ENCODE assay signal across 28 mouse cellular contexts in genomic region chr4:82390545-82390944, GRCm38 (mm10).
DNase-seq lines count a peak whose midpoint lies in the region; ATAC-seq and TF ChIP-seq lines count a peak whose summit lies in the region.
"Had no signal": no experiment of that assay in that cellular context is flagged by ENCODE, and none has a peak within 500 bp of the region (broad histone marks: within the 10 kb centered on the region; RNA-seq: fewer than 3 reads in every experiment).

No protein-coding gene starts in this region.

- 51% methylated on average over 2 of the region's 2 CpGs for WGBS in heart, adult 2 months
- 50% methylated on average over 2 of the region's 2 CpGs for WGBS in heart, embryonic 11.5 days (ENCODE audit: insufficient replicate concordance)
- WGBS in hindbrain, embryonic 15.5 days, result 59% methylated on average over 2 of the region's 2 CpGs
- 62% methylated on average over 2 of the region's 2 CpGs for WGBS in hindbrain, embryonic 14.5 days
- 60% methylated on average over 2 of the region's 2 CpGs for WGBS in liver, postnatal 0 days (ENCODE audit: insufficient replicate concordance)
- 67% methylated on average over 2 of the region's 2 CpGs for whole genome bisulfite sequencing in liver, embryonic 11.5 days

- H3K27ac ChIP-seq in heart, adult 2 months, result peak overlapping the region; percentile 62
- H3K27ac ChIP-seq in heart, embryonic 11.5 days (ENCODE audit: low read depth, low read length), result no peak overlapping the region
- H3K27ac ChIP-seq in hindbrain, embryonic 15.5 days (replicated peaks), result 0 out of 2 replicates have a peak overlapping the region, but pooled peaks have one; percentile 20
- H3K27ac ChIP-seq in hindbrain, embryonic 14.5 days, result no peak overlapping the region
- peak overlapping the region; percentile 79; the same call in 1 of the 2 replicates for H3K27ac ChIP-seq in liver, postnatal 0 days (ENCODE audit: low read depth)
- H3K27ac ChIP-seq in liver, embryonic 11.5 days (ENCODE audit: low read depth, low read length), result no peak overlapping the region
- H3K27ac ChIP-seq: hindbrain, embryonic 12.5 days; left cerebral cortex, adult 2 months had no signal

- TF ChIP-seq POLR2A in heart, adult 2 months (IDR thresholded peaks at IDR 0.05; ENCODE audit: insufficient read depth, low read depth, low read length), result no peak

- ATAC-seq in heart, embryonic 11.5 days (replicated peaks; ENCODE audit: insufficient number of reproducible peaks, low FRiP score, low TSS enrichment), result no peak
- no peak for ATAC-seq in hindbrain, embryonic 15.5 days (ENCODE audit: low FRiP score, low read depth)
- no peak for ATAC-seq in hindbrain, embryonic 14.5 days (ENCODE audit: low FRiP score)
- no peak for ATAC-seq in liver, postnatal 0 days
- ATAC-seq in liver, embryonic 11.5 days (replicated peaks; ENCODE audit: low FRiP score), result no peak
- ATAC-seq: forebrain, embryonic 15.5 days; inflammation-experienced regulatory T-cells, adult 6 months; Patski had no signal

- no peaks in the 10 kb centered on the region for H3K9me3 ChIP-seq in heart, embryonic 11.5 days (replicated peaks; ENCODE audit: control insufficient read depth, low read length)
- H3K9me3 ChIP-seq in hindbrain, embryonic 15.5 days, result no peaks in the 10 kb centered on the region
- no peaks in the 10 kb centered on the region for H3K9me3 ChIP-seq in hindbrain, embryonic 14.5 days (ENCODE audit: control insufficient read depth, low read length)
- H3K9me3 ChIP-seq in liver, postnatal 0 days (ENCODE audit: low read length), result no peaks in the 10 kb centered on the region
- H3K9me3 ChIP-seq in liver, embryonic 11.5 days (ENCODE audit: control insufficient read depth, low read length), result no peaks in the 10 kb centered on the region
- H3K9me3 ChIP-seq: forebrain, embryonic 15.5 days; hindbrain, embryonic 12.5 days; limb, embryonic 15.5 days had no signal

- peaks cover 8% of the 10 kb centered on the region for H3K79me2 ChIP-seq in heart, adult 2 months (replicated peaks; ENCODE audit: control insufficient read depth, insufficient read depth, low read length)

- H3K4me3 ChIP-seq in heart, adult 2 months, result no peak overlapping the region
- H3K4me3 ChIP-seq in heart, embryonic 11.5 days (ENCODE audit: low read depth, low read length), result no peak overlapping the region
- no peak overlapping the region for H3K4me3 ChIP-seq in hindbrain, embryonic 15.5 days
- no peak overlapping the region for H3K4me3 ChIP-seq in hindbrain, embryonic 14.5 days (replicated peaks; ENCODE audit: low read length)
- H3K4me3 ChIP-seq in liver, postnatal 0 days (ENCODE audit: low read depth, low read length), result no peak overlapping the region
- no peak overlapping the region for H3K4me3 ChIP-seq in liver, embryonic 11.5 days (ENCODE audit: low read depth, low read length)
- H3K4me3 ChIP-seq: forebrain, embryonic 15.5 days; hindbrain, embryonic 12.5 days; left cerebral cortex, adult 2 months; limb, embryonic 15.5 days had no signal

- H3K4me1 ChIP-seq in heart, adult 2 months (ENCODE audit: control insufficient read depth, insufficient read depth, low read length), result peaks cover 9% of the 10 kb centered on the region
- H3K4me1 ChIP-seq in heart, embryonic 11.5 days (ENCODE audit: control insufficient read depth, insufficient read depth, low read length), result peaks cover 44% of the 10 kb centered on the region
- peaks cover 16% of the 10 kb centered on the region for H3K4me1 ChIP-seq in hindbrain, embryonic 15.5 days (replicated peaks)
- no peaks in the 10 kb centered on the region for H3K4me1 ChIP-seq in hindbrain, embryonic 14.5 days (replicated peaks; ENCODE audit: control insufficient read depth, insufficient read depth, low read length)
- H3K4me1 ChIP-seq in liver, postnatal 0 days (ENCODE audit: insufficient read depth), result peaks cover 16% of the 10 kb centered on the region; the same call in 1 of the 2 replicates
- H3K4me1 ChIP-seq in liver, embryonic 11.5 days (replicated peaks; ENCODE audit: control insufficient read depth, insufficient read depth, low read length), result no peaks in the 10 kb centered on the region; the same call in 1 of the 2 replicates

- TF ChIP-seq EP300 in heart, adult 2 months (IDR thresholded peaks at IDR 0.05; ENCODE audit: insufficient read depth, low read depth, low read length), result no peak
- TF ChIP-seq EP300 in liver, postnatal 0 days (IDR thresholded peaks at IDR 0.05; ENCODE audit: low read depth), result no peak

- no peak for TF ChIP-seq CTCF in heart, adult 2 months (IDR thresholded peaks at IDR 0.05)
- TF ChIP-seq CTCF in liver, postnatal 0 days (IDR thresholded peaks at IDR 0.05; ENCODE audit: low read depth), result no peak

- H3K4me2 ChIP-seq in heart, embryonic 11.5 days, result no peak overlapping the region
- no peak overlapping the region for H3K4me2 ChIP-seq in hindbrain, embryonic 15.5 days
- H3K4me2 ChIP-seq in hindbrain, embryonic 14.5 days (replicated peaks), result no peak overlapping the region
- H3K4me2 ChIP-seq in liver, postnatal 0 days (ENCODE audit: low read depth, low read length), result no peak overlapping the region
- H3K4me2 ChIP-seq in liver, embryonic 11.5 days, result no peak overlapping the region
- H3K4me2 ChIP-seq: forebrain, embryonic 15.5 days; hindbrain, embryonic 12.5 days; limb, embryonic 15.5 days had no signal

- no peaks in the 10 kb centered on the region for H3K27me3 ChIP-seq in heart, adult 2 months (ENCODE audit: control insufficient read depth, insufficient read depth, low read length)
- no peaks in the 10 kb centered on the region for H3K27me3 ChIP-seq in heart, embryonic 11.5 days (ENCODE audit: control insufficient read depth, insufficient read depth, low read length)
- no peaks in the 10 kb centered on the region for H3K27me3 ChIP-seq in hindbrain, embryonic 15.5 days
- no peaks in the 10 kb centered on the region for H3K27me3 ChIP-seq in hindbrain, embryonic 14.5 days (ENCODE audit: control insufficient read depth, insufficient read depth, low read length)
- H3K27me3 ChIP-seq in liver, postnatal 0 days (ENCODE audit: insufficient read depth, low read length), result no peaks in the 10 kb centered on the region
- H3K27me3 ChIP-seq in liver, embryonic 11.5 days (replicated peaks; ENCODE audit: control insufficient read depth, insufficient read depth, low read length), result no peaks in the 10 kb centered on the region
- H3K27me3 ChIP-seq: CH12.LX; forebrain, embryonic 15.5 days; hindbrain, embryonic 12.5 days; limb, embryonic 15.5 days; Patski had no signal

- no peak overlapping the region for H3K9ac ChIP-seq in heart, adult 2 months (ENCODE audit: low read depth, low read length)
- no peak overlapping the region for H3K9ac ChIP-seq in heart, embryonic 11.5 days (ENCODE audit: low read depth, low read length)
- H3K9ac ChIP-seq in hindbrain, embryonic 15.5 days, result no peak overlapping the region
- H3K9ac ChIP-seq in hindbrain, embryonic 14.5 days, result no peak overlapping the region
- no peak overlapping the region for H3K9ac ChIP-seq in liver, postnatal 0 days (replicated peaks)
- no peak overlapping the region for H3K9ac ChIP-seq in liver, embryonic 11.5 days (ENCODE audit: low read depth, low read length)
- H3K9ac ChIP-seq: forebrain, embryonic 15.5 days; hindbrain, embryonic 12.5 days; limb, embryonic 15.5 days had no signal

- intact Hi-C loops in heart, adult 2 months (cut with DNase I), result no loop called here

- H3K36me3 ChIP-seq in heart, adult 2 months (ENCODE audit: control insufficient read depth, insufficient read depth, low read length), result peaks cover 32% of the 10 kb centered on the region
- no peaks in the 10 kb centered on the region for H3K36me3 ChIP-seq in heart, embryonic 11.5 days (ENCODE audit: control insufficient read depth, insufficient read depth, low read length)
- H3K36me3 ChIP-seq in hindbrain, embryonic 15.5 days, result no peaks in the 10 kb centered on the region
- H3K36me3 ChIP-seq in hindbrain, embryonic 14.5 days (replicated peaks; ENCODE audit: control insufficient read depth, insufficient read depth), result no peaks in the 10 kb centered on the region
- no peaks in the 10 kb centered on the region for H3K36me3 ChIP-seq in liver, postnatal 0 days (replicated peaks; ENCODE audit: insufficient read depth, low read length)
- no peaks in the 10 kb centered on the region for H3K36me3 ChIP-seq in liver, embryonic 11.5 days (ENCODE audit: control insufficient read depth, insufficient read depth, low read length)
- H3K36me3 ChIP-seq: forebrain, embryonic 15.5 days; G1E; hindbrain, embryonic 12.5 days had no signal

- no peak for DNase-seq in heart, adult 2 months
- no peak for DNase-seq in hindbrain, embryonic 14.5 days (ENCODE audit: low spot score)
- no peak for DNase-seq in liver, postnatal 0 days
- no peak for DNase-seq in liver, embryonic 11.5 days (ENCODE audit: low spot score)
- no peak for DNase-seq in embryo, embryonic 11 days
- DNase-seq: adrenal gland, adult 2 months; B cell, adult 2 months; cerebellum, adult 11-12 months; cerebellum, postnatal 14 days; gastrocnemius, postnatal 14 days; heart, postnatal 14 days; kidney, postnatal 4 days; left cerebral cortex, postnatal 4 days; lung, adult 18-20 months; lung, postnatal 4 days; midbrain, embryonic 14.5 days; thymus, adult 18-20 months; thymus, postnatal 36 days had no signal

Comparison
In these comparisons a context has a peak if more than half of its experiments do, and no peak if none do; other contexts are left out.
1. H3K27ac ChIP-seq: peak in heart, adult 2 months (single experiment), hindbrain, embryonic 15.5 days (single experiment) and liver, postnatal 0 days (single experiment); none in heart, embryonic 11.5 days (single experiment), hindbrain, embryonic 14.5 days (single experiment) and liver, embryonic 11.5 days (single experiment).